Mouse (Mus musculus): ENCODE measurements around the gene Sh3rf3.

Sh3rf3 gene

DNA sequence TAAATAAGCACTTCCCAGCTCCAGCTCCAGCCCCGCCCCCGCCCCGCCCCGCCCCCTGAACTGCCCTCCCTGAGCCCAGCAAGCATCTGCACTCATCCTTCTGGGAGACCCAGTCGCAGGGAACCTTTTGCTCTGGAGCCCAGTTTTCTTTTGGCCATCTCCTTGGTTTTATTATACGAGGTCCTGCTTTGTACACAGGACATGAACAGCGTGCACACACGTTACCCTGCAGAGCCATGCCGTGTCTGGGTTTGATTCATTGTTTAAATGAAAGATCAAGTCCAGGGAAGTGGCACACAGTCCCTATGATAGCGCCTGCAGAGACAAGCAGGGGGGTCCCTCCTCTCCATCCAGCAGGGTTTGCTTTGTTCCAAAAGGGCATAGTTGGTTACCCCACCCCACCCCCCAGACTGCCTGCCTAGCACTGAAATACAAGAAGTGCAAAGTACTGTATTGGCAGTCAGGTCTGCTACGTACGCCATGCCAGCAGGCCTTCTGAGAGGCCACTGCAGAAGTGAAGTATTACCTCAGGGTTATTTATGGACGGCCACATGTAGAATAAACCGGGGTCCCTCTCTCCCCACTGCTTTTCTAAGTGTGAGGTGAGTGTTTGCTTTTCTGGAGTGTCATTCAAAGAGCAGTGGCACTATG, 41.5 kb downstream of the Sh3rf3 start:
- no peak for DNase-seq (ENCODE audit: low read depth, low spot score)

DNA sequence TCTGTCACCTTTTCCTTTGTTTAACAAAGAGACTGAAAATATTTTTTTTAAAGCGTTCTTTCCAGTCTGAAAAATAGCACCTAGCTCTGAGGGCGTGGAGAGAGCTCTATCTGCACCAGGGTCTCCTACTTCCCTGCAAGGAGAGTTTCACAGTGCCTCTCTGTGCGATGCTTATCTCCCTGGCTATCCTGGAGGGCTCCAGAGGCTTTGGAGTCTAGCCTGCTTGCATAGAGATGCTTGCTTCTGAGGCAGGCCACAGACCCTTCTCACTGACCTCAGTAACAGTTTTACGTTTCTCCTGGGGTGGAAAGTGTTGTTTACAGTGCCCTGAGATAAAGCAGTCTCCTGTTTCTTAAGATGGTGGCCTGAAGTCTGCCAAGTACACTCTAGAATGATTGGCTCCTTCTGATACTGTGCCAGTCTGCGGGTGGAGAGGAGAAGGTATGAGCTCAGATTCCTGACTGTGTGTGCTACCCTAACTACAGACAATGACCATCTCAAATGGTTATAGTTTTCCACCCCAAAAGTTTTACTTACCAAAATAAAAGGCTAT, 42.1 kb downstream of the Sh3rf3 start:
- no peak for DNase-seq (ENCODE audit: low read depth, low spot score)

DNA sequence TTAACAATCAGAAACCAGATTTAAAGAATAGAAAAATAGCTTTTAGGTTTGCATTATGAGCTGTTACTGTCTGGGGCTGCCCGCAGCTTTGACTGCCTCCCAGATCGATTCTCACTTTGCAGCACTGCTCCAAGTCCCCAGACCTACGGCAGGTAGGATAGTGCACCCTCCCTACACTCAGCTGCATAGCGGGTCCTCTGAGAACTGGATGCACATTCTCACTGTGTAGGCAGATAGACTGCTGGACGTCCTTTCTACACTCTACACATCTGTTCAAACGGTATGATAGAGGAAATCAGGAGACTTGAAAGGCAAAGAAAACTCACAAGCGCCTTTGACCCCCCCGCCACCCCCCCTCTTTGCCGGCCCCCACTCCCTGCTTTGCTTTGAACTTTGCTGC, 42.7 kb downstream of the Sh3rf3 start:
- no peak for DNase-seq (ENCODE audit: low read depth, low spot score)

- DNase-seq (ENCODE audit: low read depth, low spot score), result no peak
Measured at GRCm38 (mm10) chr10:58856742-58857141, 43.6 kb downstream of the Sh3rf3 start.

GRCm38 (mm10) chr10:58864735-58865134, 51.6 kb downstream of the Sh3rf3 start:
- DNase-seq (ENCODE audit: low read depth, low spot score), result no peak

DNA sequence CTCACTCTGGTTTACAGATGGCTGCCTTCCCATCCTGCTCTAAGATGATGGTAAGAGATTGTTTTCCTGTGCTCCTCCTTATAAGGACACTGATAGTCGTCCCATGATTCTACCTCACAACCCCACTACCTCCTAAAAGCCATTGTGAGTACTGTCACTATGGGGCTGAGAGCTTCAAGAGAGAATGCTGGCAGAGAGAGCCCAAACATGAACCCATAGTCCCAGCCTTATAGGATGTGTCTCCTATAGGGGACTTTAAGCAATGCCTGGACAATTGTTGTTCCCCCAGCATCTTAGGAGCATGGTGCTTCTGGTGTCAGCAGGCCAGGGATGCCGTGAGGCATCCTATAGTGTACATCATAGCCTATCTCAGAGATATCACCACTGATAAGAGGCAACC, 54.4 kb downstream of the Sh3rf3 start:
- DNase-seq (ENCODE audit: low read depth, low spot score), result no peak

DNA sequence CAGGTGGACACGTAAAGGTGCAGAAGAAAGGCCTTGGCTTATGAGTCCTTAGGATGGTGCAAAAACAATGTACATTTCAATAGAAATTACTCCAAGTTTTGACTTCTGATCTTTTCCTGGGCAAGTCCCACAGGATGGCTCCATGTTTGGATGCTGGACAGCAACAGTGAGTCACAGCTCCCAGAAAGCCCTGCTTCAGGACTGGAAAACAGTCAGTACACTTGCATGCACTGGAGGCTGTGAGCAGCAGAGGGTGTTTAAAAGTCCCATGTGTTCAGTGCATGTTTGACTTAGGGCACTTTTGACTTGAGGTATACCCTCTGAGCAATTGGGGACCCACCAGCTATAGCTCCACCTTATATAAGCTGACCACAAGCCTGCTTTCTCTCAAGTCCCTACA, 56.7 kb downstream of the Sh3rf3 start:
- no peak for DNase-seq (ENCODE audit: low read depth, low spot score)

DNA sequence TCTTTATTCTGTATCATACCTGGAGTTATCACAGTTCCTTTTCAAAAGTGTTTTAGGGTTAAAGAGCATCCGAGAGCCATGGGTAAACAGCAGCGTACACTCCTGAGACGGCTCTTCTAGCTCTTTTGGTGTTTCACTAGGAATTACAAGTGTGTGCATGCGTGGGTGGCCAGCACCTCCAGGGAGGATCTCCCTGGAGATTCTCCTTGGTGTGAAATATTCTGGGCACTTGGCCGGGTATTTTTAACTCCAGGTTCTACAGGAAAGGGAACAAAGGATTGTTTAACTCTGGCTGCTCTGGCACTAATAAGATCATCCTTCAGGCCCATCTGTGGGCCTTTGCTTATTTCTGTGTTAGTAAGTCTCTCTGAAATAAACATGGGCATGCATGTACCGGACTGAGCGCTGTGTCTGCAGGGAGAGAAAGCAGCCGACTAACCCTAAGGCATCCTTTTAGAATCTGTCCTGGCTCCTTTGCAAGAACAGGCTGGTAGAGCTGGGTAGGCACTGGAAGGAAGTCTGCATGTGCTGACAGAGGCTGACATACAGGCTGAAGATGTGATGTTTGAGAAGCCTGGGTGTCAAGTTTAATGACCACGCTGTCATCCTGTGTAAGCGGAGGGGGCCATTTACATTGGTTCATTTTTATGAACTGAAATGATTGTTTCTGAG, 58.1 kb downstream of the Sh3rf3 start:
- no peak for DNase-seq (ENCODE audit: low read depth, low spot score)

- DNase-seq (ENCODE audit: low read depth, low spot score), result no peak
Measured at GRCm38 (mm10) chr10:58871821-58872577, 58.8 kb downstream of the Sh3rf3 start.

DNA sequence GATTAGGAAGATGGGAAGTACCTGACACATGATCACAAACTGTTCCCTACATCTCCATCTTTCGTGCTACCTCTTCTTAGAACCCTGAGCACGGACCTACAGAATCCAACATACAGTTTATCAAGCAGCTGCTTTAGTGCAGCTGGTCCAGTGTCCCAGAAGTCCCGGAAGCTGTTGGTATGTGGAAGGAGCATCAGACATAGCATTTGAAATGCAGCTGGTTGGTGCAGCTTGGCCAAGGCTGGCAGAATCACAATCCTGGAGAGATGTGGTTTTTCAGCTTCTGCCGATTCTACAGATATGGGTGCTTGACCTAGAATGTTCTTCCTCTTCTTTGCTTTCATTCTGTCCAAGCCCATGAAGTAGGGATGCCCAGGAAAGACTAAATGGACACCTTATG, 64.7 kb downstream of the Sh3rf3 start:
- no peak for DNase-seq (ENCODE audit: low read depth, low spot score)

- no peak for DNase-seq (ENCODE audit: low read depth, low spot score)
Measured at GRCm38 (mm10) chr10:58878636-58879035, 65.5 kb downstream of the Sh3rf3 start.

GRCm38 (mm10) chr10:58882741-58883140, 69.6 kb downstream of the Sh3rf3 start:
- DNase-seq (ENCODE audit: low read depth, low spot score), result no peak

DNA sequence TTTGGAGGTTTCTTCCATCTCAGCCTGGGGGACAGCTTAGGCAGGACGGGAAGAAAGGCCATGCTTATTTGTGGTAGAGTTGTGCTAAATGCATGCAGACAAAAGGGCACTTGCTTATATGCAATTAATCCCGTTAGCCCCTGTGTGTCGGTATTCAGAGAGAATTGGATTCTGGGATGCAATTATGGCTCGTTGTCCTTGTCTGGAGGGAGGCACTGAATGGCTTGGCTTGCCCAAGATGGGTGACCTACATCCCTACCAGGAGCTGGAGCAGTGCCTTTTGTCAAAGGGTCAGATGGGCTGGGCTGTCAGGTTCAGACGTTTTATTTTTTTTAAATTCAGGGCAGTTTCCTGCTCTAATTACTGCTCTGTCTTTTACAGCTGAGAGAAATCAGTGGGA, 72.2 kb downstream of the Sh3rf3 start:
- DNase-seq (ENCODE audit: low read depth, low spot score), result no peak

GRCm38 (mm10) chr10:58885816-58886215, 72.7 kb downstream of the Sh3rf3 start:
- DNase-seq (ENCODE audit: low read depth, low spot score), result no peak

DNA sequence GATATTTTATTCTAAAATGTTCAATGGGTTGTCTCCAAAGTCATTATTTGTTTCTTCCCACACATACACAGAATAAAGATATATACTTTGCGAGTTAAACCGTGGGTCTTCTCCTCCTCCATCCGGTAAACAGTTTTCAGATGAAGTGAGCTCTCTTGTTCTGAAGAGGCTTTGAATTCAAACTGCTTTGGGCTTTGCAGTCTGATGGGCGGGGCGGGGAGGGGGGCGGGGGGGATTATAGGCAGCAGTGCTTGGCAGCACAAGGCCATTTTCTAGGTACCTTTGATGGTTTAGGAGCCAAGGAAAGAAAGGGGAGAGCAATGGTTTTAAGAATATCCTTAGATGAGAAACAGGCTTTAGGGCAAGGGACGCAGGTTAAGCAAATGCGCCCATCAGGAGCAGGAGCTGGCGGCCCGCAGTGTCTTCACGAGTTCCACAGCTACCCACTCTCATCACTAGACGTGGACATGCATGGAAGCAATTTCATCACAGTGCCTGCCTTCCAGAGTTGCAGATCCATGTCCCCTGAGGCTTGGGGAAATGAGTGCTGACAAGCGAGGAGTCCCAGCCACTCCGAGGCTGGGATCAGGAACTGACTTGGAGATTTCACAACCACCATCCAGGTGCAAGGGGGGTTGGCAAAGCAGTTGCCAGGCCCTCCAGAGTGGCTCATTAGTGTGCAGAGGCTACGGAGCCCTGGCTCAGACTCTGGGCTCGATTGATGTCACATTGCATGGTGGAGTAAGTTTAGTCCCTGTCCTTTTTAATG, 77.7 kb downstream of the Sh3rf3 start:
- DNase-seq (ENCODE audit: low read depth, low spot score), result no peak

GRCm38 (mm10) chr10:58895431-58895830, 82.3 kb downstream of the Sh3rf3 start:
- no peak for DNase-seq (ENCODE audit: low read depth, low spot score)

DNA sequence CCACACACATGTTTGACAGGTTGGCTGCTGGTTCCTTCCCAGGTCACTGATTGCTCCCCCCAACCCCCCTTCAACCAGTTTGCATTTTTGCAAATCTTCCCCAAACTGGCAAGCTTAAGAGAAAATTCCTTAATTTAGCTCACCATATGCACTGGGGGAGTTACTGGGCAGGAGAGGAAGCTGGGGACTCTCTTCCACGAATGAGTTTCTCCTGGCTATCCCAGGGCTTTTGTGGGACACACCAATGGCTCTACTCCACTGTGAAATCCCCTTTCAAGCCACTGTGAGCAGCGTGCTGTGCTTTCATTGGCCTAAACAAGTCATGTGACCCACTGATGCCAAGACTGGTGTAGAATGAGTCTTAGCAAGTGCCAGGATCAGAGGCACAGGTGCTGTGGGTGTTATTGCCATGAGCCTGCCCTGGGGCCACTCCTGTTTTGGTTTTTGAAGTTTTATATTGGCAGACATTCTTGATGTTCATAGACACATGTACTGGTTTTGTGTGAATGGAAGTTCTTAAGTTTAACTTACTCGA, 83.9 kb downstream of the Sh3rf3 start:
- no peak for DNase-seq (ENCODE audit: low read depth, low spot score)

DNA sequence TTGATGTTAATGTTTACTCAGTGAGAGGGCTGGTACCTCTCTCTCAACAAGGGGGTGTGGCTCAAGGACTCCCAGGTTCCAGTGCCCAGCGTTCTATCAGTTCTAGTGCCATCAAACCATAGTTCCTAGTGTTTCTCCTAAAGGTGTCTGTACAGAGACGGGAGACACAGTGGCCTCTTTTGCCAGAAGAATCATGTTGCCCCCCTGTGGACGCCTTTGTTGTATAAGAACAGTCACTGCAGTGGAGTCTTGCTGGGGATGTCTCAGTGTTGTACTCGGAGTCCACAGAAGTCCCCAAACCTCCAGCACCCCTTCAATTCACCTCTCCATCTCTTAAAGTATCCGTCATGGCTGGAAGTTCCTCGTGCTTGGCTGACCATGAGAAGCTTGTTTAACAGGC, 92.1 kb downstream of the Sh3rf3 start:
- no peak for DNase-seq (ENCODE audit: low read depth, low spot score)

- no peak for DNase-seq (ENCODE audit: low read depth, low spot score)
Measured at GRCm38 (mm10) chr10:58907001-58907443, 93.9 kb downstream of the Sh3rf3 start.

GRCm38 (mm10) chr10:58908451-58908850, 95.3 kb downstream of the Sh3rf3 start:
- no peak for DNase-seq (ENCODE audit: low read depth, low spot score)
